Mouse (Mus musculus) activated CD4-positive, CD25-positive, alpha-beta regulatory T cell, adult 4 months (primary cell): ENCODE data around the gene Gins2. TPM values are rescaled to one million over a fixed set of nuclear protein-coding genes. Genes with fewer than 3 reads are reported as not detected.
A peak's percentile ranks its signal among the peaks of the same experiment; 100 is the strongest.

Source experiments
- ATAC-seq: one replicate; pipeline ENCODE4 v1.8.0; 2017
- polyA plus RNA-seq, 2 experiments: library from polyadenylated mRNA; unstranded; fragments of 100-300 nt; shearing (Covaris generic); gene quantifications; one replicate each; pipeline ENCODE4 v1.2.1; 2017

The Gins2 gene
- 10 to 100 TPM; 19.3 to 30.4 TPM for polyA plus RNA-seq

DNA sequence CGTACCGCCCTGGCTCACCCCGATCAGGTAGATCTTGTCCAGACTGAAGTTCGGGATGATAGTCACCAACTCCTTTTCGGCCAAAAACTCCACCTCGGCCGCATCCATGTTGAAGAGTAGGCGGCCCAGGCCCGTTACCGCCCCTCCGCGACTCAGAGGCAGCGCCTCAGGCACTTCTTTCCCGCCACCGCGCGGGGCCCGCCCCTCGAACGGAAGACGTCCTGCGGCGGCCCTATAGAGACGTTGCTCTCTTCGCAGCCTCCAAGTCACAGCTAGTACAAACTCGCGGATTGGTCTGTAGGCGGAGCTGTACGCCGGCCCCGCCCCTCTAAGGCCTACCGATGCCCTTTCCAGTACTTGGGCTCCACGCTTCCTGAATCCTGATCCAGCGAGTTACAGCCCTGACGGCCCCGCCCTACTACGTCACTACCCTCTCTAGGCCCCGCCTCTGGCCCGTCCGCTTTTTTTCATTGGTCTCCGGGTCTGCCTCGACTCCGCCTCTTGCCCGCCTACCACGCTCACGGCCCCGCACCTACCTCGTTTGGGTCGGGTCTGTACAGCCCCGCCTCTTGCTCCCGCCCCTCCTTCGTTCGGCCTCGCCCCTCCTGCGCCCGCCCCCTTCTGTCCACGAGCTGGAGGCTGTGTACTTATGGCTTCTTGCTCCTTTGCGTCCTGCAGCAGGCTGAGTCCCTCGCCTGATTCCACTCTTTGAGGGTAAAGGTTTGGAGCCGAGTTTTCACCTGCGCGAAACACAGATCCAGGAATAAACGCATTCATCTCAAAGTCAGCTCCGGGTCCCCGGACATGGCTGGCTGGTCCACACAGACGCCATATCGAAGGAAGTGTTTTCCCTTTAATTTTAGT lies at the start of gene Gins2:
Gins2 (minus strand) TSS at position 397 of the 864 bp plus-strand sequence.
- ATAC-seq, result peak; percentile 96

DNA sequence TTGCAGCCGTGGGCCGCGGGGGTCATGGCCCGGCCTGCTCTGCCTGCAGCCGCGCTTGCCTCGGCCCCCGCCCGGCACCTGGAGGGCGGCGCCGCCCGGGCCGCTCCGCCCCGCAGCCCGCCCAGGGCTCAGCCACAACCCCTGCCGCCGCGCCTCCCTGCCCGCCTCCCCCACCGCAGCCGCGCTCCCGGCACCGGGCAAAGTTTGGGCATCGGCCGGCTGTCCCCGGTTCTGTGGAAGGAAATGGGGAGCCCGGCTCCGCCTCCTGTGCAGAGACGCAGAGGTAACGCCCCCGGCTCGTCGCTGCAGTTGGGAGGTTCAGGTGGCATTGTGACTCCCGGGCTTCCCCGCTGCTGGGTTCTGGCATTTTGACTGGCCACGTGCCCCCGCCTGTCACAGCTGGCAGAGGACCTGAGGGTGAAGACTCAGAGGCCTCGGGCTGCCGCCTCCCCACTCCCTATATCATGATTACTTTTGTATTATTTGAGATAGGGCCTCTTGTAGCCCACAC lies 45.3 kb upstream of the Gins2 start:
- ATAC-seq, result peak; percentile 78

DNA sequence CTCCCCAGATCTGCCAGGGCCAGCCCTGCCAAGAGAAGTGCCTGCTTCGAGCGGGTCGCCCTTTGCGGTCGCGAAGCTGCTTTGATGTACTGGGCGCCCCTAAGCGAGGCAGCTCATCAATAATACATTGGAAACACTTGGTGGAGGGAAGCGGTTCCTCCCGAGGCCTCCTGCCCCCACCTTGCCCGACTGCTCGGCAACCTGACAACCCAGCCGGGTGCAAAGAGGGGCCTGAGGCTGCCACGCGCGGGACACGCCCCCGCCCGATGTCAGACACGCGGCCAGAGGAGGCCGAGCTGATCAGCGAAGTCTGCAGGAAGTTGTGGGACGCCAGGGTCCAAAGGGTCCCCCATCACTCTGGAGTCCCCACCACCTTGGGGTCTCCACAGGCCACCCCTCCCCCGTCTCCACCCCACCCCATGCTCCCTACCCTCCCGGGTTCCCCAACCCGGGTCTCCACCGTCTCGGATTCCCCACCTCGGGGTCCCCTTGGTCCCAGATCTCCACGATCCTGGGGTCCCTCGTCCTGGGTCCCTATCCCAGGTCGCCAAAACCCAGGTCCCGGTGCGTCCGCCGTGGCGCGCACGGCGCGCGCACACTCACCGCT lies 44.7 kb upstream of the Gins2 start:
- ATAC-seq, result no peak

DNA sequence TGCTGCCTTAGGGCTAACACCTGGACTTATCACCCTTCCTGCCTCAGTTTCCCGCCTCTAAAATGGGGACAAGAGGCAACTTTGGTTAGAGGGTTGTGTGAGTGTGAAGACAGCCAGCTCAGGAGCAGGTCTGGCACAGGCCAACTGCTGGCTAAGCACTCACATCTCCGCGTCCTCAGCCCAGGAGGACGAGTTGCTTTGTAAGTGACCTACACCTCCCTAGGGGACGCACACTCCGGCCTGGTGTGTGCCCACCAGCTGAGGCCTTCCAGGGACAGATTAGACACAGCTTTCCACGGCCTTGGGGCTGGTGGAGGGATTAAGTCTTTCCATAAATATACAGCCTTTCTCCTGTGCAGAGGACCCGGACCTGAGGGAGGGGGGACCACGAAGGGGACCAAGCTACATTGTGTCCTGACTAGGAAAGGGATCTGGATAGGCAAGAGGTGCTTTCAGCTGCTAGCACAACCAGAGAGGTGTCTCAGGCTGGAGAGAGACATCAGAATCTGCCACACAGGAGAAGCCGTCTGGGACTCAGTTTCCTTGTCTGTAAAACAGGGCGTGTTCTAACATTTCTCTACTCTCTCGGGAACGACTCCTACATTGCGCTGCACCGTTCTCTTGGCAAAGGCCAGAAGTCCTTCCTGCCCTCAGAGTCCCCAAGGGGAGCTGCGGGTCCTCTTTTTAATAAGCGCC lies 44.0 kb upstream of the Gins2 start:
- ATAC-seq, result no peak

DNA sequence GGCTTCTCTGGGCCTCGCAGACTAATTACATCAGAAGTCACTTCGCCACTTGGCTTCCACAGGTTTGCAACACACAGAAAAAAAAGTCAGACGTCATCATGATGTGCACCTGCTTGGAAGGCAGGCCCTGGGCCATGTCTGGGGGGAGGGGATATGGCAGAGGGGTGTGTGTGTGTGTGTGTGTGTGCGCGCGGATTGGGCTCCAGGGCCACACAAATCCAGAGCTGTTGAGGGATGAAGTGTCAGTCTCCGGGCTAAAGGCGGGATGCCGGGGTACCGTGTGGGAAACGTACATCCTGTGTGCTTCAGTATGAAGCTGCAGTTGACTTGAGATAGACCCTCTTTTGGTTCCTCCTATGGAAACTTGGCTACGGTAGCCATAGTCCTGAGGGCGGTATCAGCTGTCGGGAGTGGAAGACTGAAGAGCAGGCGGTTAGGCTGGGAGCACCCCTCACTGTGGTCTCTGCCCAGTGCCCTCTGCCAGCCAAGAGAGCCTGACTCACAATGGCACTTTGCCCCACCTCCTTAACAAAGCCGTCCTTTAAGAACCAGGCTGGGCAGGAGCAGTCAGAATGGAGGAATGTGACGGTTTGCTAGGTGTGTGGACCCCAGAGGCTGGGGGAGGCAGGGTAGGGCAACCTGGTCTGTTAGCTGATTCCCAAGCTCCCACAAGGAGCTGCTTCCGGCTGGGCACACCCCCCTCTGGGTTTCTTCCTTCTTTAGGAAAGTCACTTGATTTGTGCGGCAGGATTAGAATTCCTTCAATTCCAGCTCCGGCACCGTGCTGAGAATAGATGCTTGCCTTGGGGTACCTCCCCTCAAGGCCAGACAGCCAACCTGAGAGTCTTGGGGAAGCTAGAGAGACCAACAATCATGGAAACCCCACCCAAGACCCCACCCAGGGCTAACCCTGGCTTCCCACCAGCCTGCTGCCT lies 42.6 kb upstream of the Gins2 start:
- ATAC-seq, result no peak

DNA sequence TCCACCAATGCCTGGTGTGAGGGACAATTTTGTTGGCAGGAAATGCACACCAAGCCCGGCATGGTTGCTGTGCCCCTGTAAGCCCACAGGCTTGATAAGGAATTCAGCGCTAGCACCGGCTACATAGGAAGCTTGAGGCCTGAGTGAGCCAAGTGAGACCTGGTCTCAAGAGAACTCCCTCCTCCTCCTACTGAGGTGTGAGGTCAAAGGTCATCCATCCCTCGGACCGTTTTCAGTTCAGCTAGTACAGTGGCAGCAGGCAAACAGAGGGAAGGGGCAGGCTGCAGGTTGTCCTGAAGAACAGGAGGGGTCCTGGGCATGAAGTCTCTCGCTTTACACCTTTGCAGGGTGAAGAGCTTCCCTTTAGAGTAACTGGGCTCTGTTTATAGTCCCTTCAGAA lies 41.7 kb upstream of the Gins2 start:
- no peak for ATAC-seq

DNA sequence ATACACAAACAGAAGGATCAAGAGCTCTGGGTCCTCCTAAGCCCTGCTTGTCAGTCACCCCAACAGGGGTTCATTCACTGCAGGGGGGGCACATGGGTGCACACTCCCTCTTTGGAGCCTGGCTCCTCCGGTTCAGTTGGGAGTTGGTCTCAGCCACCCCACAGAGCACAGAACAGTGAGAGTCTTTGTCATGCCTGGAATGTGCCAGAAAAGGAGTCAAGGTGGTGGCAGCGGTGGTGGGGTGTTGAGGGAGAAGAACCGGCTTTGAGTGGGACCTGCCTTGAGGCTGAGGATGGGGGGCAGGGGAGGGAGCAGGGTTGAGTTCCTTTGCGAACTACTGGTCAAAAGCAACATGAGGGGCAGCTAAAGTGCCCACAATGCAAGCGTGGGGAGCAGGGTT lies 40.9 kb upstream of the Gins2 start:
- ATAC-seq, result no peak

DNA sequence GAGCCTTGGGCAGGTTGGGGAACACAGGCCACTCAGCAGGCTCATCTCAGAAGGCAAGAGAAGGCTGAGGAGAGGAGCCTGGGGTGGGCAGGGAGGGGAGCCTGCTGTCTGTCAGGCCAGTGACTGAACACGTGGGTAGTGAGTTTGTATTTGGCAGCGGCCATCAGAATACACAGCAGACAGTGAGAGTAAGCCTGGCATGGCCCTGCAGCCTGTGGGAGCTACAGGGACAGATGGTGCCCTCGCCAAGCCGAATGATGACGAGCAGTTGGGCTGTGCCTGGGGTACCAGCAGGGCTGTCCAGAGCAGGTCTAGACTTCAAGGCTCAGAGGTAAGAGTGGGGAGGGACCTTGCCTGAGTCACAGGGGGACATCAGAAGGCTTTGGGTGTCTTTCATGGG lies 38.2 kb upstream of the Gins2 start:
- no peak for ATAC-seq

DNA sequence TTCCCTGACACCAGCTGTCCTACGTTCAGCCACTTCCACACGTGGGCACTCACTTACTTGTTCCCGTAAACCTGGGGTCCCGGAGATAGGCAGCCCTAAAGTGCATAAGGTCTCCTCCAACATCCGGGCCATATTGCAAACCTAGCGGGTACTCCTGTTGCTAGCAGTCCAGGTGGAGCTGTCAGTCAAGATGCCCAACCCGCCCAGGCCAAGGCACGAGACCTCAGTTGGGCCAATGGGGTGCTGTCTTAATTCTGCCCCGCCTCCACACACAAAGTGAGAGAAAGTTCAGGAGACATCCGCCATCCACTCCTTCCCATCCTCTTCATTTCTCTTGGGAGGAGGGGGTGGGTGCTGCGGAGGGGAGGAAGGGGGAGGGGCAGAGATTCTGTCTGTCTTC lies 37.4 kb upstream of the Gins2 start:
- ATAC-seq, result no peak

DNA sequence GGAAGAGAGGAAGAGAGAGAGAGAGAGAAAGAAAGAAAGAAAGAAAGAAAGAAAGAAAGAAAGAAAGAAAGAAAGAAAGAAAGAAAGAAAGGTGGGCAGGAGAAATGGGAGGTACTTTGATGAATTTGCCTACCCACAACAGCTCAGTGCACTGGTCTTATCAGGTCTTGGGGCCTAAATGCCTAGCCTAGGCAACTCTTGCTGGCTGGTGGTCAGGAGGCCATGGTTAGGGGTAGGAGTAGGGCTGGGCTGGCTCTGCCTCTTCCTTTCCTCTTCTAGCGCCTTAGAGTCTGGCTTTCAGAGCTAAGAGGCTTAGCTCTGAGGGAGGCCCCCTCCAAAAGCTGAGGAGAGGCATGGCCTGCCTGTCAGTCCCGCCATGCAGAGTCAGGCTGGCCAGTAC lies 34.5 kb upstream of the Gins2 start:
- no peak for ATAC-seq

DNA sequence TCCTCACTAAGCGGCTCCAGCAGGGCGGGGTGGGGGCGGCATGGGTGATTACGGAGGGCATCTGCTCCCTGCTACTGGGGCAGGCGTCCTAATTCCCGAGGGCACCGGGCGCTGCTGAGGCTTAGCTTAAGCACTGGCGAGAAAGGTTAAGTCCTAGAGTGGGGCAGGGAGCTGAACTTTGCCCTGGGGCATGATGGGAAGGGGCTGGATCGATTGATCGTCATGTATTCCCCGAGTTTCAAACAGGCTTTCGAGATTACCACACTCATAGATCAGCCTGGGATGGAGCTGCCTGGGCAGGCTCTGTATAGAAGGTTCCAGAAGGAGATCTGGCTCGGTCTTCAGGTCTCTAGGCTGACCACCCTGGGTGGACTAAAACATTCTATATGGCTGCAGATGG lies 33.1 kb upstream of the Gins2 start:
- ATAC-seq, result no peak

DNA sequence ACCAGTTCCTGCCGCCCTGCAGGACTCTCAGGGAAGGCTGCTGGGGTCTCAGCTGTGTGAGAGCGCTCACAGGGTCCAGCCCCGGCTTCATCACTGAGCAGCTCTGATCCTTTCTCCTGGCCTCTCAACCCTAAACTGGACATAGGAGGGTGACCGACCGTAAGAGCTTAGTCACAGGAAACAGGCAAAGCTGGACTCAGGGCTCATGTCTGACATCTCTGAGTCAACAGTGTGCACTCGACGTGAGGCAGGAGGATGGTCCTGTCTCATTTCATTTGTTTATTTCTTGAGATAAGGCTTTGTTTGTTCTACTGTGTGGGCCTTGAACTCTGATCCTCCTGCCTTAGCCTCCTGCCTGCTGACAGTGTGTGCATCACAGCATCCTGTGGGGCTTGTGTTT lies 31.3 kb upstream of the Gins2 start:
- no peak for ATAC-seq

DNA sequence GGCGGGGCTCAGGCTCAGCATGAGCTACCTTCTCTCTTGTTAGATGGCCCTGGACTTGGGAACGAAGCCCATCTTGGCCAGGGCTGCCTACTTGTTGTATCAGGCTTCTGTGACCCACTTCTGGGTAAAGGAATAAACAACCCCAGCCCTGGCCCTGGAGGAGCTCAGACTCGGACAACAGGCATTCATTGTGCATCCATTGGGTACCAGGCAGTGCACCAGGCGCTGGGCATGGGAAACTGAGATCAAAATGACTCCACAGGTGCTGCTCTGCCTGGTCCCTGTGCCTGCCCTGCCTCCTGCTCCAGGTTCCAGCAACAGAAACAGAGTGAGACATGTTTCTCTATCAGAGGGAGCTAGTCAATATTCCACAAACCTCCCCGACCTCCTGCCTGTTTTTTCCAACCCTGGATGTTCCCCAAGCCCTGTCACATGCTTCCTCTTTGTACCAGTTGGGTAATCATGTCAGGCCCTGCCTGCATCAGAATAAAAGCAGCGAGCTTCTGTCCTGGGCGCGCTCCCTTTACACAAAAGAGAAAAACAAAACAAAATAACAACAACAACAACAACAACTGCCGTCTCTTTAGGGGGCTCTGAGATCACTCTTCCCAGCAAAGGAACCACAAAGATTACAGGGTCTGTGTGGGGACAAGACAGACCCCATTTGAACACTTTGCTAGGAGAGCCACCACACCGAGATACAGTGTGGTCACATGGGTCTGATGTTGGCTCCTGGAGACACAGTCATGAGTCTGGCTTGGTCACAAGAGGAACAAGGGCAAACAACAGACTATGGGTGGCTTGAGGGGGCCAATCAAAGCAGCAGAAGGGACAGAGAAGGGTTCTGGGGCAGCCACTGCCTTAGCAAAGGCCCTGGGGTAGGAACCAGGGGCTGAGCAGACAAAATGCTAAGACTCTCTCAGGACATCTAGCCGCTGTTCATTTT lies 30.4 kb upstream of the Gins2 start:
- no peak for ATAC-seq

DNA sequence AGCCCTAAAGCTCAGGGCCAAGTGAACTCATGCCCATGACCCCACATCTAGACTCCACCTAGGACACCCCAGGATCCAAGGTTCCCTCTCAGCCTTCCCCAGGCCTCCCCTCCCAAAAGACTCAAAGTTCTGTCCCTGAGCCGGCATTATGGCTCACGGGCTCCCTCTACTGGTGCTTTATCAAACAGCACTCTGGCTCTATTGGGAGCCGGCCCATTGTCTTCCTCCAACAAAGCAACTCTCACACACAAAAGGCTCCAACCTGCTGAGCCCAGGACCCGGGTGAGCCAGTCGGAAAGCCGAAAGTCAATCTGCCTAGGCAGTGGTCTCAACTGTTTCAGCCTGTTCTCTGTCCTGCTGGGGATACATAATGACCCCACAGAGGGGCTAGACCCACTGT lies 29.0 kb upstream of the Gins2 start:
- ATAC-seq, result peak; percentile 52

DNA sequence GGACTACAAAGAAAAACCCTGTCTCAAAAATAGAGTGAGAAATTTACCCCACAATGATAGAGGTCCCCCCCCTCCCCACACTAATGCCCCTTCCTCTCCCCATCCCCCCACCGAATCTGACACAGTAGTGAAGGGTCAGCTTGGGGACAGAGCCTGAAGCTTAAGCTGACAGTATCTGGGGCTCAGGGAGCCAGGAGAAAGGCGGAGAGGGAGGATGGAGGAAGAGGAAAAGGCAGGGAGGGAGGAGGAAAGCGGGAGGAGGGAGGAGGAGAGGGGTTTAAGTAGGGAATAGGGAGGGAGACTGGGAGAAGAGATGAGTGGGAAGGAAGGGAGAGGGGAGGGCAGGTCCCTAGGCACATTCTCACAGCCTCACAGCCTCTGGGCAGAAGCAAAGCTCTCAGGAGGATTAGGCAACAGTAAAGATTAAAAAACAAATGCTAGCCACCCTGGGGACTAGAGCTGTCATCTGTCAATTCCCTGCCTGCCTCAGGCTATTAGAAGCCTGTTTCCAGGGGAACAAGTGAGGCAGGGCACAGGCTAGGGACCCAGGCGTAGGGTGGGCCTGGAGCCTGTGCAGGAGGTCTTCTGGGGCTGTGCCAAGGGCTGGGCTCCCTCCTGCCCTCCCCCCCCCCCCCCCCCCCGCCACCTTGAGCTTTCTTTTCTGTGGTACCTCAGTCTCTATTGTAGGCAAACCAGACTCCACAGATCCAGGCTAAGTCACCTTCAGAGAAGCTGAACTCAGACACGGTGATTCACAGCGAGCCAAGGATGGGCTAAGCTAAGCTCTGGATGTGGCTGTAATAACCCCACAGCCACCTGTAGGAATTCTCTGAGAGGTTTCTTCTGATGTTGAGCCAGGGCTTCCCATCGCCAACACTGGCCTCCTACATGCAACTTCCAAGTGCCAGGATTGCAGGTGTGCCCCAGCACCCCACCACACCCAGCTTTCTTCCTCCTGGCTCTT lies 27.8 kb upstream of the Gins2 start:
- no peak for ATAC-seq

DNA sequence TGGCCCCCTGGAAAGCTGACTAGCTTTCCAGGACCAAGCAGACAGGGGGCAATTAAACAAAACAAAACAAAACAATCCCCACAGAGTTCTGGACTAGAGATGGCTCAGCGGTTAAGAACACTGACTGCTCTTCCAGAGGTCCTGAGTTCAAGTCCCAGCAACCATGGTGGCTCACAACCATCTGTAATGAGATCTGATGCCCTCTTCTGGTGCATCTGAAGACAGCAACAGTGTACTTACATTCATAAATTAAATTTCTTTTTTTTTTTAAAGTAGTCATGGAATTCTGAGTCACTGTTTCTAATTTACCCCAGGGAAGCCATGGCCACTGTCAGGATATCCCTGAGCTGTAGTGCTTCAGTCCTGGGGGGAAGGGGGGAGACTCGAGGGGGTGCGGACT lies 25.4 kb upstream of the Gins2 start:
- no peak for ATAC-seq

DNA sequence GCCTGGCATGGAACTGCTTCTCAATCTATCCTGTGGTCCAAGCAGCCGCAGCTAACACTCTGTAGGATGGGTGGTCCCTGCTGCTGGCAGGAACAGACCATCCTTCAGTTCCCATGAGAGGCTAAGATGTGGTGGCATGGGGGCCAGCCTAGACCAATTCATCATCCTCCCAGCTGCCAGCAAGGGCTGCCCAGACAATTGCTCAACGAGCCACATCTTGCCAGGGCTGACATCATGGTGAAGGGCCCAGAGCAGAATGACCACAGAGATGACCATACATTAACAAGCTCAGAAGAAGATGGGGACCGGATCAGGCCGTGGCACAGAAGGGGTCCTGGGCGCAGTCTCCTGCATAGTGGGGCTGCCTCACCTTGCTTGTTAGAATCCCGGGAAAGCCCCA lies 21.7 kb upstream of the Gins2 start:
- ATAC-seq, result no peak

DNA sequence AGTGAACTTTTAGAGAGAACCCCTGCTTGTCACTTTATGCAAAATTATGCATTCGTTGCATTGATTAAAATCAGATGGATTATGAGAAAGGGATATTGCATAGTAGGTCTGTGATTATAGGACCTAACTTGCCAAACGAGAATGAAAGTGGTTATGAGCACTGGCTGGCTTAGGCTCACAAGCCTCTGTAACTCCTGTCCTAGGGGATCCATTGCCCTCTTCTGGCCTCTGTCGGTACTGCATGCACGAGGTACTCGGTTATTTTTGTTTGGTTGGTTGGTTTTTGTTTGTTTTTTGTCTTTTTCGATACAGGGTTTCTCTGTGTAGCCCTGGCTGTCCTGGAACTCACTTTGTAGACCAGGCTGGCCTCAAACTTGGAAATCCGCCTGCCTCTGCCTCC lies 18.8 kb upstream of the Gins2 start:
- peak; percentile 77 for ATAC-seq

DNA sequence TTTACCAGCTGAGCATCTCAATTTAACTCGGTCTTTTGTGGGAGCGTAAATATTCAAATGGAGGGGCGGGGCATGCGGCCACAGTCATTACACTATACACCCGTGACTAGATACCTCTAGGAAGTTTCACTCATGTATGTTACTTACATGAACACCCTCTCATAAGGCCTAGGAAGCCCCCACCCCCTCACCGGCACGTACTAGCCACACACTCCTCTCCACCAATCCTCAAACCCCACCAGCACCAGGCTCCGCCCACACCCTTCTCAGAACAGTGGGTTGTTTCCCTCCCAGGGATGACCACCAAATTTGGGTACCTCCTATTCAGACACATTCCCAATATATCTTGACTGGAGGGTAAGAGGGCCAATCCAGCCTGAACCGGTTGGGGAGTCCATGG lies 18.4 kb upstream of the Gins2 start:
- no peak for ATAC-seq

DNA sequence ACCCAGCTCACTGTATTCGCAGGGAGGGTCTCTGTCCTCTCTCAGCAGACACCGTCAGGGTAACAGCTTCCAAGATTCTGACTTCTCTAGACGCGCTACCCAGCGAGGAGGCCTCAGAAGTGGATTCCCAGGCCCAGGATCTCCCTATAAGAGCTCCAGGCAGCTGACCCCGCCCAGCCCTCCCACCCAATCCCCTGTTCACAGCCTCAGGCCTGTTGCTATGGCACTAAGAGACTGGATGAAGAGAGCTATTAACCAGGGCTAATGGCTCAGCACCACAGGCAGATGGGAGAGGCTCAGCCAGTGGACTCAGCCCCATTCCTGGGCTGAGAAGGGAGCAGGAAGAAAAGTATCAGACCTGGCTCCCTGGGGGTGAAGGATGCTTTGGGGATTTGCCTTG lies 13.6 kb upstream of the Gins2 start:
- ATAC-seq, result no peak
